ENCODE assay signal across 8 mouse cellular contexts in the genomic region with DNA sequence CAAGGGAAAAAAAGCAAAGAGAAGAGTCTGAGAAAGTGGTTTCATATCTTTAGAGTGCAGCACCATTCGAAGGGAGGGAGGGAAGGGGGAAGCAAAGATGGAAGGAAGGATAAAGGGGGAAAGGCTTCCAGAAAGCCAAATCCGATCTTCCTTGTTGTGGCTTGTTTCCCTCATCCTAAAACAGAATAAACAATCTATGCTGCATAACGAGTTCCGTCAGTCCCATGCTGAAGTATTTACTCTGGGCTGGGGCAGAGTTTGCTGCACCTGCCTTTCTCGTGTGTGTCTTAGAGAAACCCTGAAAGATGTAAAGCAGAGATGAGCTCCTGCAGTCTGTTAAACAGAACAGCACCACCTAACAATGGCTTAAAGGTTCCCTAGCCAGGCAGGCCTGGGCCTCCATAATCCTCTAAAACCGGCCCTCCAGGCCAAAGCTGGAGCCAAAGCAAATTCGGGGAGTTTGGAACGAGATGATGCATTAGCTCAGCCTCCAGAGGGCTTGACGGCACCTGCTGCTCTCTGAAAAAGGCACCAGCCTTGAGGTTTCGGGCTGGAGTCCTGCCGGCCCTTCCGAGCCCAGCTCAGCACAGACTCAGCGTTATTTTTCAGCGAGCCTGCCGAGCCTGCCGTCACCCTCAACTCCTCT. TPM values are rescaled to one million over a fixed set of nuclear protein-coding genes. Genes with fewer than 3 reads are reported as not detected.
A peak's percentile ranks its signal among the peaks of the same experiment; 100 is the strongest.
DNase-seq lines count a peak whose midpoint lies in the region; ATAC-seq lines count a peak whose summit lies in the region.

No protein-coding gene starts in this region.

- DNase-seq in forebrain, embryonic 10.5 days (ENCODE audit: extremely low spot score, low spot score): no peak
- peak; percentile 23 for DNase-seq in thymus, postnatal 0 days (ENCODE audit: low spot score)
- DNase-seq in thymus, postnatal 14 days: no peak
- peak; percentile 53 for DNase-seq in midbrain, embryonic 10.5 days (ENCODE audit: low spot score)
- no peak for DNase-seq in T-cell, adult 2 months (ENCODE audit: low spot score)
- no peak for DNase-seq in right cerebral cortex, adult 18-20 months

- no peaks in the 10 kb centered on the region for H3K36me3 ChIP-seq in forebrain, embryonic 10.5 days (replicated peaks)
- no peaks in the 10 kb centered on the region for H3K36me3 ChIP-seq in forebrain, embryonic 12.5 days (replicated peaks)
- no peaks in the 10 kb centered on the region for H3K36me3 ChIP-seq in midbrain, embryonic 10.5 days

- H3K4me1 ChIP-seq in forebrain, embryonic 10.5 days: peaks cover 85% of the 10 kb centered on the region
- peaks cover 29% of the 10 kb centered on the region for H3K4me1 ChIP-seq in forebrain, embryonic 12.5 days
- H3K4me1 ChIP-seq in midbrain, embryonic 10.5 days: peaks cover 80% of the 10 kb centered on the region

- H3K4me3 ChIP-seq in forebrain, embryonic 10.5 days: no peak overlapping the region
- H3K4me3 ChIP-seq in forebrain, embryonic 12.5 days (replicated peaks): no peak overlapping the region
- H3K4me3 ChIP-seq in midbrain, embryonic 10.5 days: peak overlapping the region; percentile 20

- no peak overlapping the region for H3K9ac ChIP-seq in forebrain, embryonic 12.5 days

- peaks cover 11% of the 10 kb centered on the region; the same call in 1 of the 2 replicates for H3K27me3 ChIP-seq in forebrain, embryonic 10.5 days (ENCODE audit: poor library complexity, severe bottlenecking)
- 0 out of 2 replicates have a peak, but pooled peaks cover 12% of the 10 kb centered on the region for H3K27me3 ChIP-seq in forebrain, embryonic 12.5 days
- H3K27me3 ChIP-seq in midbrain, embryonic 10.5 days (ENCODE audit: low read depth, poor library complexity, severe bottlenecking): no peaks in the 10 kb centered on the region; the same call in 1 of the 2 replicates

- H3K27ac ChIP-seq in forebrain, embryonic 10.5 days: peak overlapping the region; percentile 72
- no peak overlapping the region for H3K27ac ChIP-seq in forebrain, embryonic 12.5 days
- peak overlapping the region; percentile 81 for H3K27ac ChIP-seq in midbrain, embryonic 10.5 days (replicated peaks)

- 21% methylated on average over 16 of the region's 16 CpGs for WGBS in forebrain, embryonic 10.5 days
- 17% methylated on average over 16 of the region's 16 CpGs for WGBS in forebrain, embryonic 12.5 days
- WGBS in midbrain, embryonic 10.5 days: 19% methylated on average over 16 of the region's 16 CpGs

- H3K4me2 ChIP-seq in forebrain, embryonic 12.5 days: no peak overlapping the region

- H3K9me3 ChIP-seq in forebrain, embryonic 10.5 days: no peaks in the 10 kb centered on the region
- no peaks in the 10 kb centered on the region for H3K9me3 ChIP-seq in forebrain, embryonic 12.5 days
- H3K9me3 ChIP-seq in midbrain, embryonic 10.5 days (replicated peaks): no peaks in the 10 kb centered on the region

- ATAC-seq in forebrain, embryonic 12.5 days (ENCODE audit: low FRiP score): no peak
- ATAC-seq in hematopoietic stem cell, adult 5-6 weeks (replicated peaks in 1 of 2; ENCODE audit: insufficient read depth in 1 of 2, low FRiP score in 2 of 2, low TSS enrichment in 1 of 2, low read depth in 1 of 2, poor library complexity in 2 of 2, severe bottlenecking in 2 of 2): peak; percentile 33 to 60; a peak in 3 of 4 replicates

RNA-seq across cellular contexts. Expression of a gene that starts 43.4 kb away (rescaled TPM):
- polyA plus RNA-seq in forebrain, embryonic 10.5 days (2016; fragmentation: Nextera tagmentation; extraction: Ambion mirVana): 10.6 and 12.2 TPM in 2 replicates
- polyA plus RNA-seq in forebrain, embryonic 12.5 days (2016; fragmentation: Nextera tagmentation; extraction: Ambion mirVana): 6.6 and 7.3 TPM in 2 replicates
- 6.1 and 6.2 TPM in 2 replicates for polyA plus RNA-seq in thymus, postnatal 0 days (2015; fragmentation: Nextera tagmentation; extraction: Ambion mirVana)
- total RNA-seq in hematopoietic stem cell, adult 5-6 weeks (2017): 19.2 and 21.7 TPM in 2 replicates
- 7.2 and 7.8 TPM in 2 replicates for polyA plus RNA-seq in midbrain, embryonic 10.5 days (2016; fragmentation: Nextera tagmentation; extraction: Ambion mirVana)

Comparison
In these comparisons a context has a peak if more than half of its experiments do, and no peak if none do; other contexts are left out.
1. DNase-seq: peak in thymus, postnatal 0 days (single experiment) and midbrain, embryonic 10.5 days (single experiment); none in forebrain, embryonic 10.5 days (single experiment), thymus, postnatal 14 days (single experiment), T-cell, adult 2 months (single experiment) and right cerebral cortex, adult 18-20 months (single experiment).